Mouse (Mus musculus) lung, postnatal 10 days (tissue): ENCODE results near the gene Sec1.

Experiments
- DNase-seq: peaks from one replicate; pipeline ENCODE4 v3.0.0; 2021

Sec1 gene

DNA sequence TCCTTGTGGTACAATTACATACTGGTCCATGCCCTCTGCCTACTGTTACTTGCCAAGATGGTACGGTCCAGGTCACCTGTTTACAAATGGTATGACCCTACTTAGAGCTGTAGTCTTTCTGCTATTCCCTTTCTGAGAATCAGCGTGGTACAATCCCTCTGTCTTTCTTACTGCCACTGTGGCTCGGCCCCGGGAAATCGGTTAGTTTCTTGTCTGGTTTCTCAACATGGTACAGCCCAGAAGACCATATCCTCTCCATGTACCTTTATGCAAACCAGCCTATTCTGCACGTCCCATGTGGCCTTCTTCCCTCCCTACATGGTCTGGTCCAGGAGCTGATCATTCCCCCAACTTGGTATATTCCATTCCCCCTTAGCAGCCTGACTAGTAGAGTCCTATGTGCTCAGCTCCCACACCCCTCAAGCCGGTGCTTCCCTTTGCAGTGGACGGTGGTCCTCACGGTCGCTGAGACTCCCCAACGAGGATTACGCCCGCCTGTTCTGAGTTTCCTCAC lies 9.9 kb upstream of the Sec1 start:
- DNase-seq = peak; percentile 80

DNA sequence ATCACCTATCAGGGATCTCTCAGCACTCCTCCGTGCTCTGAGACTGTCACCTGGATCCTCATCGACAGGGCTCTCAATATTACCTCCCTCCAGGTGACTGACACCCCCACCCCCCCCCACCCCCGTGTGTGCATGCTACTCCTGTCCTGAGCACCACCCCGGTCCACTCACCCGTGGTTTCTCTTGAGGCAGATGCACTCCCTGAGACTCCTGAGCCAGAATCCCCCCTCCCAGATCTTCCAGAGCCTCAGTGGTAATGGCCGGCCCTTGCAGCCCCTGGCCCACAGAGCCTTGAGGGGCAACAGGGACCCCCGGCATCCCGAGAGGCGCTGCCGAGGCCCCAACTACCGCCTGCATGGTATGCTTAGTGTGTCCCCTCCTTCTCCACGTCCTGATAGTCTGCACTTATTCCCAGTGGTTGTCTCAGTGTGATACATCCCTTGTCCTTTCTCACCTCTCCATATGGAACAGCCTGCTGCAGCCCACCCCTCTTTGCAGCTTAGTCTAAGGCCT lies 9.4 kb upstream of the Sec1 start:
- no peak for DNase-seq

DNA sequence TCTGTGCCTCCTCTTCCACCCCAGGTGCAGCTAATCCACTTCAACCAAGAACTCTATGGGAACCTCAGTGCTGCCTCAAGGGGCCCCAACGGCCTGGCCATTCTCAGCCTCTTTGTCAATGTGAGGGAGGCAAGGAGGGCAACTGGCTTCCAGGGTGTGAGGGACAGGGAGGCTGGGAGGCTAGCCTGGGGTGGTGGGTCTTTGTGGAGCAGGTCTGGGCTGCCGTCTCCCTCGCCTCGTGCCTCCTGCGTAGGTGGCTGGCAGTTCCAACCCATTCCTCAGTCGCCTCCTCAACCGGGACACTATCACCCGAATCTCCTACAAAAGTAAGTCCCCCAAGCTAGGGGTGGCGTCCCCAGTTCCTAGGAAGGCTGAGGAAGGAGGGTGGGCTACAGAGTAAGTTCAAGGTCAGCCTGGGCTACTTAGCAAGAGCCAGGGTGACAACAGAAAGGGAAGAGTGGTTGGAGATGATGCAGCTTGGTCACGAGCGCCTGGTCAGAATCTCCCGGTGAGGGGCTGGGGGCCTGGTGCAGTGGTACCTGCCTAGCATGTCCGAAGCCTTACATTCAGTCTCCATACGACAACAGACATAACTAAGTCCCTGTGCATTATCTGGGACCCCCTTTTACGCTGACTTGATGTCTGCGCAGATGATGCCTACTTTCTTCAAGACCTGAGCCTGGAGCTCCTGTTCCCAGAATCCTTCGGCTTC lies 8.8 kb upstream of the Sec1 start:
- DNase-seq = no peak

DNA sequence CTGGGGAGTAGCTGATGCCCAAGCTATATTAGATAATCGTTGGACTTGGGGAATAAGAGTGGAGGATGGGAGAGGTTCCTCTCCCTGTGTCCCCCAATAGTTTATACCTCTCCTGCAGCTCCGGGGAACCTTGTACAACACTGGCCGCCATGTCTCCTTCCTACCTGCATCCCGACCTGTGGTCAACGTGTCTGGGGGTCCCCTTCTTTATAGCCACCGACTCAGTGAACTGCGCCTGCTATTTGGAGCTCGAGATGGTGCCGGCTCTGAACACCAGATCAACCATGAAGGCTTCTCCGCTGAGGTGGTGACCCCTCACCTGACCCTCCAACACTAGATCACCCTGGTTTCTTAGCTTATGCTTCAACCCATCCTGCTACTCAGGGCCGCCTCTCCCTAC lies 8.1 kb upstream of the Sec1 start:
- no peak for DNase-seq

DNA sequence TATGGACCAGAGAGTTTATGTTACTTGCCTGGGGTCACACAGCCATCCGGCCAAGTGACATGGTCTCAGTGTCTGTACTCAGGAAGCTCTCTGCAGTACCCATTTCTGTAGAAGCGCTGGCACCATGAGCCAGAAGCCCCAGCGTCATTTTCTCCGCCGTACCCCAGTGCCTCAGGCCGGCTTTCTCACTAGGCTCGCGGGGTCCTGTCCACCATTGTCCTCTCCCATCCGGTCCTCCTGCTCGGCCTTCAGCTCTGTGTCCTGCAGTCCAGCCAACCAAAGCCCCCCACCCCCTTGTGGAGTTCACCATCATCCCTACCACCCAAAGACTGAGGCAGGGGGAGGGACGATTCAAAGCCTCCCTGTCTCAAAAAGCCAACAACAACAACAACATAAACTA lies 7.4 kb upstream of the Sec1 start:
- DNase-seq = no peak

DNA sequence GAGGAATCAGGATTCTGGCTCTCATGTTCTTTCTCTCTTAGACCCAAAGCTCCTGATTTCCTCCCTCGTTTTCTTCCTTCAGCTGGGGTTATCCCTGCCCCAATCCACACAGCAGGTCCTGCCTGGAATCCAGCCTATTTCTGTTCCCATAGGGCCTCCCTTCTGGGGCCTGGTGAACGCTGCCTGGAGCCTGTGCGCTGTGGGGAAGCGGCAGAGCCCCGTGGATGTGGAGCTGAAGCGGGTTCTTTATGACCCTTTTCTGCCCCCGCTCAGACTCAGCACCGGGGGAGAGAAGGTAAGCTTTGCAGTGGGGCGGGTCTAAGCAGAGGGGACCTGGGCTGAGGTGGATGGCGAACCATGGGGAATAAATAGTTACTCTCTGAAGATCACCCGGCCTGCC lies 6.9 kb upstream of the Sec1 start:
- DNase-seq = no peak

DNA sequence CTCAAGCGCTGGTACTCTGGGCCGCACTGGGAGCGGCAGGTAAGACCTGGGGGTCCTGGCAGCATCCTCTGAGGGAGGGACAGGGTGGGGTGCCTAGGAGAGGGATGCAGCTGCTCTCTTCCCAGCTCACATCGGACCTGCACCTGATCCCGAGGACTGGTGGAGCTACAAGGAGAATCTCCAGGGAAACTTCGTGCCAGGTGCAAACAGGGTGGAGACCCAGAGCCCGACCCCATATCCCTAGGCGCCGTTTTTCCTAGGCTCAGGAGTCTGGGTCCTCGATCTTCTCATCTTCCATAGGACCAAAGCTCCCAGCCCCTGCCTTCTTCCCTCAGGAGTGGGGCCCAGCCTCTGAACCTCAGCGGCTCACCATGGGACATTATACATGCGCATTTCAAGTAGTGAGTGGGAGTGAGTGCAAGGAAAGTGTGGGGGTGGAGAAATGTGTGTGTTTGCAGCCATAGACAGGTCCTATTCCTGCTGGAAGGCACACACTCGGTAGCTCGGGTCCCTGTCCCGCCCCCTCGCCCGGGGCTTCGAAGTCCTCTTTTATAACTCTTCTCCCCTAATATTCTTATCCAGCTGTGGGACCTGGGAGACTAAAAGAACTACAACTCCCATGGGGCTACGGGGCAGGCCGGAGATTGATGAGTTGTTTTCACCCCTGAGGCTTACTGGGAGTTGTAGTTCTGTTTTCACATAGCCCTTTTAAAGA lies 6.3 kb upstream of the Sec1 start:
- peak; percentile 88 for DNase-seq

DNA sequence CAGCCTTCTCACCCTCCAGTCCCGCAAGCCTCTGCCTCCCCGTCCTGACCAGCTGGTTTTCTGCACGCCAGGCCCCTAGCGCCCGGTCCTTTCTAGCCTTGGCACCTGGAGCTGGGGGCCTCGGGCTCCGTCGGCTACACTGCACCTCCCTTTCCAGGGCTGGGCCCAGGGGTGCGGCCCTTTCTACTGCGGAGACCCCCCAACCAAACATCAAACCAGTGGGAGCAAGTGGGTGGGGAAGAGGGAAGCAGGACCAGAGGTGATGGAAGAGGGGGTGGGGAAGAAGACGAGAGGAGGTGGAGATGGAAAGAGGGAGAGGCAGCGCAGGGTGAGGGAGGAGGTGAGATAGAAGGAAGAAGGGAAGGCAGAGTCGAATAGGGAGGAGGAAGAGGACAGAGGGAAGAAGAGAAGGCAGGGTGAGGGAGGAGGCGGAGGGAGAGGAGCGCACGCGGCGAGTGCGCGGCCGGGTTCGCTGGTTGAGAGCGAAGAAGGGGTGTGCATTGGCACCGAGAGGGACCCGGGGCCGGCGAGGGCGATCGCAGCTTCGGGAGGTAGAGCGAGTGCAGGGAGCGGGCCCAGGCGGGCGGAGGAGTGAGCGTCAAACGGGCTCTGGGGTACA lies 5.4 kb upstream of the Sec1 start, which contains the start of gene Car11:
Gene Car11 (plus strand): TSS at position 321 of the 619 bp plus-strand sequence.
- DNase-seq = no peak

DNA sequence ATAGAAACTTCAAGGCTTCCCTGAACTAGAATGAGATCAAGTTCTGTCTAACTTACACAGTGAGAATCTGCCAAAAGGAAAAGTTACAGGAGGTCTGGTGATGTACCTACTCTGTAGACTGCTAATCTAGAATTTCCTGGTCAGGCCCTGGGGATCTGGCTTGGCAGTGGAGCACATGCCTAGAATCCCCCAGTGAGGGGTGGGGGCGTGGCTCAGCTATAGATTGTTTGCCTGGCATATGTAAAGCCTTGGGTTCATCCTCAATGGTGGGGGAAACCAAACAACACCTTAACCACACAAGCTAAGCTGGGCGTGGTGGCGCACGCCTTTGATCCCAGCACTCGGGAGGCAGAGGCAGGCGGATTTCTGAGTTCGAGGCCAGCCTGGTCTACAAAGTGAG lies 3.7 kb upstream of the Sec1 start:
- no peak for DNase-seq

DNA sequence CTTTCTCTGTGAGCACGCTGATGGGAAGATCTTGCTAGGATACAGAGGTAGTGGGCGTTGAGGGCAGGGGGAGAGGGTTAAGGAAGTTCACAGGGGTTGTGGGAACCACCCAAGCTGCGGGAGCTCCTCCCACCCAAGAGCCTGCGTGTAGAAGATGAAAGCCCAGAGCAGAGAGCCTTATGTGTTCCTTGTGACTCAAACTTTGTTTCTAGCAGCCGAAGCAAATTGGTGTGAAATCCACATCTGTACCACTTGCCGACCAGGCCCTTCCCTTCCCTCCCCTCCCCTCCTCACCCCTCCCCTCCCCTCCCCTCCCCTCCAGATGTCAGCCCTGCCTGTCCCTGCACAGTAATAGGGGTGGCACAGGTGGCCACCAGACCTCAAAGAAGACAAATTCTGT lies 896 bp upstream of the Sec1 start:
- DNase-seq = no peak

DNA sequence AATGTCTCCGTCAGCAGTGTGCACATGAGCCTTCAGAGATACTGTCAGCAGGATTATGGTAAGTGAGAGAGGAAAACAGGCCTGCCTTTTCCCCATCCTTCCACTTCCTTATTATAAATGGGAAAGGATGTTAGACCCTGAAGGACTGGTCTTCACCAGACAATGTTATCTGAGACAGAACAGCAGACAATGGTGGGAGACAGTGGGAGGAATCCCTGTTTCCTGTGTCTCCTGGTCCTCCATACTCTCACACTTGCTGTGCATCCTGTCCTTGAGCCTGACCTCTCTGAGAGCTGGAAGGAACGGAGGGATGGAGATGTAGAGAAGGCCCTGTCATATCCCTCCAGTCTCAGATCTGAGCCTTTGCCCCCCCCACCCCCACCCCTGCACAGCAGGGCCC lies 1.8 kb downstream of the Sec1 start:
- no peak for DNase-seq

DNA sequence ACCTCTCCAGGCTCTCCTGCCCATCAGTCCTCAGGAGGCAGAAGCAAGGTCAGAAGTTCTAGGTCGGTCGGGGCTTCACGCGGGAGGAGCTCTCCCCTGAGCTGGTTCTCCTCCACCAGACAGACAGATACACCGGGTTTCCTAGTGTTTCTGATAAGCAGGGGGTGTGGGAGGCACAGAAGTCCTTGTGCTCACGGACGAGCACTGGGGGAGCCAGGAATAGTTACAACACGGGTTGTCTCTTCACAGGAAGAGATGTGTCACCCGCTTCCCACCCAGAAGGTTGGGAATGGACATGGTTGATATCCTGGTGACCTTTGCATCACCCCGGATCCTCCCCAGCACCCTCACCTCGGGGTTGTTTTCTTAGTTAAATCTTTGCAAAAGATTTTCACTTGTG lies 4.4 kb downstream of the Sec1 start:
- DNase-seq = no peak

DNA sequence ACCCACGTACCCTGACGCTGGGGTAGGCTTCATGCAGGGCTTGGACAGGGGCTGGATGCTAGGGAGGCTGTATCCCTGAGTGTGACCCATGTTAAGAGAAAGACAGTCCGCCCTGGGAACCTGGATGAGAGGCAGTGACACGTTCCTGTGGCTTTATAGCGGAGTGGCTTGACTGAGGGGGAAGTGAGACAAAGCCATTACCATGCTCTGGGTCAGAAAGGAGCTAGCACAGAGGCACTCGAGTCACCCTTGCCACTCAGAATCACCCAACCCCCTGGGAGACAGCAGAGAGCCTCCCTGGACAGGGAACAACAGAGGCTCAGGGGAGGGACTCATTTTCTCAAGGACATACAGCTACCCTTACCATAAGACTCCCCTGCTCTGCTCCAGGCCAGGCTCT lies 5.1 kb downstream of the Sec1 start:
- DNase-seq = no peak

DNA sequence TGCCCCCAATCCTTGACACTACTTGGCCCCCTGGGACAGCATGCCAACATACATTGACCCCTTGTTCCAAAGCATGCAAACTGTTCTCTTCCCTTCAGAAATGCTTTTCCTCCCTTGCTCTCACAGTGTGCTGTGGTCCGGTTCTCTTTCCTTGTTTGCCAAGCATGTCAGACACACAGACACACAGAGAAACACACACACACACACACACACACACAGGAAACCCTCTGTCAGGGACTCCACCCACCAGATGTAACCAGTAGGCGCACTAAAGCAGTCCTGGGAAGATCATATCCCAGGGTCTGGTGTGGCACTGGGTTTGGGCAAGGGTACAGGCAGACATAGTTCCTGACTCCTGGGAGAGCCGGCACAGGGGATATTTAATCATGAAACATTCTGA lies 7.4 kb downstream of the Sec1 start:
- no peak for DNase-seq

DNA sequence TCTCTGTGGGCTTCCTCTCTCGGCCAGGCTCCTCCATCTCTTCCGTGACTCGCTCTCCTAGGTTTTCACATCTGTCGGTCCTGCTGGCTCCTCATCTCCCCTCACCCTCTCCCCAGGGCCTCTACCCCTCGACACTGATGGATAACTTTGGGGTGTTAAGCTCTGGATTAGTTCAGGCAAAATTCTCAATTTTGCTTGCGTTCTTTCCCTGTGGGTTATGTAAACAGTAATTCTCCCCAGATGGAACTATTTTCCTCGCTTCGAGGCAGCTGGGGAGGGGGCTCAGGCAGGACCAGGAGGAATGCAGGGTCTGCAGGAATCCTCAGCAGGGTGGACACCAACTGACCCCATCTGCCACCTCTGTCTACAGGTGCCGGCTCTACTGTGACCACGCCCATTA lies 8.4 kb downstream of the Sec1 start:
- DNase-seq = no peak

DNA sequence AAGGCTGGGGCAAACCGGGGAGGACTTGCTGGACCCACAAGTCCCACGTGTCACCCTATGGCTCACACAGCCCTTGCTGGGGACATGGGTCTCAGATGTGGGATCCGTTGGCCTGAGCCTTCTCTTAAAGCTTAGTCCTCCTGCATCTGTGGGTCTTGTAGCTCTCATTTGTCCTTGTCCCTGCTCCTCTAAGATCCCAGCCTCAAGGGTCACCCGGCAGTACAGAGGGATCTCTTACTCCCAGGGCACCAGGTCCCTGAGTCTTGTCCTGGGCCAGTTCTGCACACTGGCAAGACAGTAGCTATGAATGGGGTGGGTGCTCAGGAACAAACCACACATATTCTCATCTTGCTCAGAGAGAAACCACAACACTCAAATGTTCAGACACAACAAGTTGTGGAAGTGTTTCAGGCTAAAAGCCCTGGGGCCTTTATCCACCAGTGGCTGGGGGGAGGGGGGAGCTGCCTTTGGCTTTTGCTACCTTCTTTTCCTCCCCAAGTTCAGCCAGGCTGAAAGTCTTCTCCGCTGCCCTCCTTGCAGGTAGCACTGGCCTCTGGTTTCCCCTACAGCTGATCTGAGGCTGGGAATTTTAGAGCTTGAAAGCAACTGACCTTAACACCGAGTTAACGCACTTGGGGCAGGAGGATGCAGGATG lies 10.7 kb downstream of the Sec1 start, which contains the start of gene Ntn5:
Gene Ntn5 (plus strand): TSS at position 627 of the 655 bp plus-strand sequence.
- no peak for DNase-seq

DNA sequence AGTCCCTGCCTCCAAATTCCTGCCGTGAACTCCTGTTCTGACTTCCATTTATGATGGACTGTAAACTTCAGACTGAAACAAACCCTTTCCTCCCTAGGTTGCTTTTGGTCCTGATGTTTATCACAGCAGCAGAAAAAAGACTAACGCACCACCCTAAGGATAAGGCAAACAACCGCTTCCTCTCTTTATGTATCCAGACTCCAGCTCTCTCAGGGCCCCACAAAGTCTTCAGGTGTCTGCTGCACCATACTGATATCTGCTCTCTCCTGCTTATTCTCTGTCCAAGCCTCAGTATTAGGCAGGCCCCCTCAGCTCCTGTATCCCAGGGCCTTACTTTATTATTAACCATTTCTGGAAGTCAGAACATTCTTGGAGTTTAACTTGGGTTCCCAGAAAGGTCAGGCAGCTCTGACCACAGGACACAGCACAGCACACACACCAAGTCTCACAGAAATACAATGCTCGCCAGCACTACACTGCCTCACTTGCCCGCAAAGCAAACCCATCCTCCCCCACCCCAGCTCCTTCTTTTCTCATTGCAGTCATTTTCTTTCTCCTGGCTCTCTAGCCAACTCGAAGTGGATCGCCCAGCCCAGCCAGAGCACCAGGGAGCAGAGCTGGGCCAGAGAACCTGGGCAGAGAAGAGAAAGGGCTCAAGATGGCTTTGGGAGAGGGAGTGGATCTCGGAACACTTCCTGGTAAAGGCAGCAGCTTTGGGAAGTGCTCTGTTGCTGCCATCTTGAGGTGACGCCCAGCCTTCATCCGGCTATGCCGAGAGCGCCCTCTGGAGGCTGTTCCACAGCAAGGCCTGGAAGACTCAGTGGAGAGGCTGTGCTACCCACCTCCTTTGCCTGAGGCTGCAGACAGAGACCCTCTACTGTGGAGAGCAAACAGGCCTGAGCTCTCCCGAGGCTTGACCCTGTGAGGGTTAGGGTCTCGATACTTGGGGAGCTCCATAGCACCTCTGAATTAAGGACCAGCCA lies 11.8 kb downstream of the Sec1 start:
- peak; percentile 93 for DNase-seq

DNA sequence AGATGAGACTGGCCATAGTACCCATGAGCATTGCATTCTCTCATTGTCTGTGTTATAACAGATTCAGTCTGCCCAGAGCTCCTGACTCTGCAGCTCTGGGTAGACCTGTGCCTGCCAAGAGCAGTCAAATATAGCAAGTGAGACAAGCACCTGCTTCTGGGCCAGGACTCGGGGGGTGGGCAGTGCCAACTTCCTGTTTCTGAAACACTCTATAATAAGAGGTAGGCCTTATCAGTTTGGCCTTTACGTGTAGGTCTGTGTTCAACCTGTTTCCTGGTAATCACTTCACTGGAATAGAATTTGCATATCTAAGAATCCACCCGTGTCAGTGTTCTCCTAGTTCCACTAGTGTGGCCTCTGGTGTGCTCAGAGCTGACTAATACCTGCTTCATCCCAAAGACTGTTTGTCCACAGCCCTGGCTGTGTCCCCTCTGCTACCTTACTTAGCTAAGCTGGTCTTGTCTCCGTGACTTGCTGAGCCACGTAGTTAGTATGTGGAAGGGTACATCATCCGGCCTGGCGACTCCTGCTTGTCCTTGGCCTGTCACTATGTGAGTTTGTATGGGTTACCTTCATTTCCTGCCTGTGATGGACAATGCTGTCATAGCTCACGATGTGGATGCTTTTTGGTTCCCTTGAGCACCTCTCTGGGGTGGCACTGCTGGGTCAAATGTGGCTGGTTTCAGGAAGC lies 13.0 kb downstream of the Sec1 start:
- DNase-seq = no peak

DNA sequence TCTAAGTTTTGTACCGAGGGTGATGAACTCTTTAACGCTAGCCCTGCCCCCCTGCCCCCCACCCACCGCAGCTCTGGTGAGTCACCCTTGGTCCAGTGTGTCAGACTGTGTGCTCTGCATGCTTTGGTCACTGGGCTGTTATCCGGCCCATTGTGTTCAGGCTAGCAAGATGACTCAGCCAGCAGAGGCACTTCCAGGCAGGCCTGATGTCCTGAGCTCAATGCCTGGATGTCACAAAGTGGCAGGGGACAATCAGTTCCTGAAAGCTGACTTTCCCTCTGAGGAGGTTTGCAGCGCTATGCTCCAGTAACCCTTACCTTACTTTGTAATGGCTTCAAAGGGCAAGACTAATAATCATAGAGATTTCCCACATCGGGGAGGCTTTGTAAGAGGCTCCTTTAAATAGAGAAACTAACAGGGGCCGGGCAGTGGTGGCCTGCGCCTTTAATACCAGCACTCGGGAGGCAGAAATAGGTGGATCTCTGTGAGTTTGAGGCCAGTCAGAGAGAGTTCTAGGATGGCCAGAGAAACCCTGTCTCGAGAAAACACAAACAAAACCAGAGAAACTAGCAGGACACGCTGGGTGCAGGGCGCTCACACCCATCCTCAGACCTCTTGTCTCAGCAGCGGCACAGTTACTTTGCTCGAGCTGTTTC lies 14.1 kb downstream of the Sec1 start:
- peak; percentile 64 for DNase-seq

DNA sequence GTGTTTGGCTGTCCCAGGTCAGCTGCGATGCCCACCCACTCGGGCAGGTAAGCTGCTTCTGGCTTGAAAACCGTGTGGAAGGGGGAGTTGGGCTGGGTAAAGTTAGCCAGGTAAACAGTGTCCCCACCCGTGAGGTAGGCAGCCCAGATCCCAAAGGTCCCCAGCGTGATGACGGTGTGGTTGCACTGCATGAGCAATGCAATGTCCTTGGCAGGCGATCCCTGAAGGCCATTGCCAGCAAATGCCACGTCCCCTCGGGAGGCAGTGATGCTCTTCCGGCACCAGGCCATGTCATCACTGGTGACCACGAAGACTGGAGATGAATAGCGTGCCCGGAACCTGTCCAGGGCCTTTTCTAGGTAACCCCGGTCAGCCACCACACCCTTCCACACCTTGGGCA lies 15.7 kb downstream of the Sec1 start:
- DNase-seq = no peak
